Comparison of ENCODE assay signal across 7 mouse cellular contexts in the genomic region with DNA sequence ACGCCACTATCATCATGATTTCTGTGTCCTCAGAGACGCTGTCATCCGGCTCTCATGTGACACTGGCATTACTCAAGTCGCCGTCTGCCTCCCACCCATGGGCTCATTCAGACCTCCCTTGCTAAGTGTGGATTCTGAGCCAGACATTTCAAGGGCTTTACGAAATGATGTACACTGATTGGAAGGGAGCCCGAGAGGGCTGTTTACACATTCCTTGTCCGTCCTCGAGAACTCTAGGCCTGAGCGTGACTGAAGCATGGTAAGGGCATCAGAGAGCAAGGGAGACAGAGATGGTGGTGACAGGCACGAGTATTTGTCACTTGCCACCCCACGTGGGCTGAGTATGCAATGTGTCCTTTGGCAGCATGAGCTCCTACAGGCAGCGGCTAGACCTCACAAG. TPM values are rescaled to one million over a fixed set of nuclear protein-coding genes. Genes with fewer than 3 reads are reported as not detected.
A peak's percentile ranks its signal among the peaks of the same experiment; 100 is the strongest.
DNase-seq lines count a peak whose midpoint lies in the region; ATAC-seq and TF ChIP-seq lines count a peak whose summit lies in the region.

No protein-coding gene starts in this region.

- no peak overlapping the region for H3K4me3 ChIP-seq in layer of hippocampus, adult 2 months
- H3K4me3 ChIP-seq in heart, embryonic 15.5 days, result no peak overlapping the region

- ATAC-seq in heart, embryonic 15.5 days (replicated peaks; ENCODE audit: insufficient number of reproducible peaks, insufficient read depth, low FRiP score, low read depth), result peak; percentile 94

- peaks cover 36% of the 10 kb centered on the region for H3K4me1 ChIP-seq in heart, embryonic 15.5 days (replicated peaks)

- no peaks in the 10 kb centered on the region for H3K9me3 ChIP-seq in heart, embryonic 15.5 days (replicated peaks)

- no peaks in the 10 kb centered on the region for H3K36me3 ChIP-seq in heart, embryonic 15.5 days

- H3K27me3 ChIP-seq in heart, embryonic 15.5 days, result peaks cover 36% of the 10 kb centered on the region

- 0 out of 2 replicates have a peak, but pooled peaks have one; percentile 9 for TF ChIP-seq CTCF in layer of hippocampus, adult 2 months (conservative IDR thresholded peaks at IDR 0.05)

- peak overlapping the region; percentile 52; the same call in 1 of the 2 replicates for H3K27ac ChIP-seq in layer of hippocampus, adult 2 months
- H3K27ac ChIP-seq in heart, embryonic 15.5 days, result peak overlapping the region; percentile 69

- DNase-seq in layer of hippocampus, adult 2 months (ENCODE audit: low spot score in 2 of 2), result no peak
- no peak for DNase-seq in layer of hippocampus, postnatal 10 days (ENCODE audit: low spot score in 2 of 2)
- peak; percentile 52 for DNase-seq in adrenal gland, postnatal 25 days
- DNase-seq in lung, postnatal 36 days, result peak; percentile 90
- no peak for DNase-seq in B cell, adult 2 months
- DNase-seq in retina, embryonic 14.5 days (ENCODE audit: low spot score), result no peak

- no peak overlapping the region for H3K4me2 ChIP-seq in heart, embryonic 15.5 days

- 16% methylated on average over 13 of the region's 13 CpGs for WGBS in heart, embryonic 15.5 days

- H3K9ac ChIP-seq in heart, embryonic 15.5 days, result no peak overlapping the region

RNA-seq across cellular contexts. Expression of gene Galnt2, which starts 49.0 kb away (rescaled TPM):
- 10 to 100 TPM; 34.5 to 44.5 TPM for total RNA-seq in layer of hippocampus, adult 2 months (2021)
- total RNA-seq in layer of hippocampus, postnatal 10 days (2021), result 10 to 100 TPM; 66.7 to 67.9 TPM
- 33.5 and 60.5 TPM in 2 replicates for total RNA-seq in adrenal gland, postnatal 25 days (2021)
- polyA plus RNA-seq in heart, embryonic 15.5 days (2015; fragmentation: Nextera tagmentation; extraction: Ambion mirVana), result 44.7 and 55.3 TPM in 2 replicates

Comparison
In these comparisons a context has a peak if more than half of its experiments do, and no peak if none do; other contexts are left out.
1. DNase-seq: peak in adrenal gland, postnatal 25 days (single experiment) and lung, postnatal 36 days (single experiment); none in layer of hippocampus, adult 2 months (0 of 2), layer of hippocampus, postnatal 10 days (0 of 2), B cell, adult 2 months (0 of 2) and retina, embryonic 14.5 days (single experiment).